Mouse (Mus musculus) midbrain, embryonic 13.5 days (tissue): ENCODE measurements at regions not wholly inside any gene's neighbourhood (a gene's known extent, or its start where the extent isn't known, plus 50 kb on each side); places are given as distances from the start of the nearest gene placed in this dataset.

ENCODE experiments used
- ATAC-seq: fragments of 200-750 bp; cut with Nextera tagmentation; 2 replicates; pipeline ENCODE4 v1.8.0; 2017; ENCODE audit warnings: mild to moderate bottlenecking, moderate TSS enrichment, moderate library complexity
- H3K27ac ChIP-seq: fragments of 300-500 bp; sonication (generic); 2 replicates; pipeline ENCODE4 v1.5.1; 2015; ENCODE audit warnings: inconsistent platforms, mild to moderate bottlenecking, moderate library complexity
- H3K27me3 ChIP-seq: fragments of 300-500 bp; sonication (generic); 2 replicates; pipeline ENCODE4 v1.6.1; 2015; ENCODE audit warnings: mild to moderate bottlenecking, inconsistent platforms
- H3K36me3 ChIP-seq: fragments of 300-500 bp; sonication (generic); 2 replicates; pipeline ENCODE4 v1.6.1; 2015; ENCODE audit warnings: mild to moderate bottlenecking, inconsistent platforms
- H3K4me1 ChIP-seq: fragments of 300-500 bp; sonication (generic); replicated peaks from 2 replicates; pipeline ENCODE4 v1.6.1; 2015; ENCODE audit warnings: inconsistent platforms
- H3K4me2 ChIP-seq: fragments of 300-500 bp; sonication (generic); replicated peaks from 2 replicates; pipeline ENCODE4 v1.6.1; 2015; ENCODE audit warnings: moderate library complexity, mild to moderate bottlenecking, inconsistent platforms
- H3K4me3 ChIP-seq: fragments of 300-500 bp; sonication (generic); replicated peaks from 2 replicates; pipeline ENCODE4 v1.5.1; 2015; ENCODE audit warnings: mild to moderate bottlenecking, inconsistent platforms
- H3K9ac ChIP-seq: fragments of 300-500 bp; sonication (generic); replicated peaks from 2 replicates; pipeline ENCODE4 v1.6.1; 2015; ENCODE audit warnings: mild to moderate bottlenecking, inconsistent platforms
- H3K9me3 ChIP-seq: fragments of 300-500 bp; sonication (generic); 2 replicates; pipeline ENCODE4 v1.6.1; 2016; ENCODE audit warnings: mild to moderate bottlenecking, inconsistent platforms
- WGBS: fragments of 180-500 bp; shearing (Covaris S2); methylation state at CpG from one replicate; pipeline ENCODE4 v1.1.7; 2015; 5-methylcytosine and 5-hydroxymethylcytosine counted together

GRCm38 (mm10) chr10:111865286-111865830 lies 107.1 kb upstream of the Krr1 start:
- Histone ChIP-seq H3K27me3 (no peaks in the 10 kb centered on the region), H3K4me2 (no peak overlapping the region), H3K36me3 (no peaks in the 10 kb centered on the region), H3K4me3 (no peak overlapping the region), H3K9me3 (no peaks in the 10 kb centered on the region), H3K4me1 (peaks cover 10% of the 10 kb centered on the region), H3K27ac (no peak overlapping the region), H3K9ac (no peak overlapping the region)
- WGBS, result 79% methylated on average over 8 of the region's 8 CpGs
- ATAC-seq, result no peak

GRCm38 (mm10) chr10:111867102-111867501 lies 105.4 kb upstream of the Krr1 start:
- Histone ChIP-seq H3K4me3 (no peak overlapping the region), H3K9ac (no peak overlapping the region), H3K4me1 (peaks cover 10% of the 10 kb centered on the region), H3K27me3 (no peaks in the 10 kb centered on the region), H3K36me3 (no peaks in the 10 kb centered on the region), H3K27ac (peak overlapping the region; percentile 27; the same call in 1 of the 2 replicates), H3K9me3 (no peaks in the 10 kb centered on the region), H3K4me2 (peak overlapping the region; percentile 4; the same call in 1 of the 2 replicates)
- WGBS, result 8% methylated on average over 6 of the region's 6 CpGs
- peak; percentile 80 for ATAC-seq

- no peaks in the 10 kb centered on the region for H3K27me3 ChIP-seq
- H3K4me3 ChIP-seq, result no peak overlapping the region
- no peaks in the 10 kb centered on the region for H3K9me3 ChIP-seq
- H3K4me2 ChIP-seq, result peak overlapping the region; percentile 4; the same call in 1 of the 2 replicates
- ATAC-seq, result peak; percentile 76
- H3K4me1 ChIP-seq, result peaks cover 10% of the 10 kb centered on the region
- WGBS, result 0% methylated on average over 6 of the region's 6 CpGs
- no peaks in the 10 kb centered on the region for H3K36me3 ChIP-seq
- peak overlapping the region; percentile 27 for H3K27ac ChIP-seq
- no peak overlapping the region for H3K9ac ChIP-seq
Observed at GRCm38 (mm10) chr10:111867538-111867937, 104.9 kb upstream of the Krr1 start.

GRCm38 (mm10) chr10:111880354-111880753 lies 92.1 kb upstream of the Krr1 start:
- Histone ChIP-seq H3K9ac (no peak overlapping the region), H3K36me3 (no peaks in the 10 kb centered on the region), H3K9me3 (no peaks in the 10 kb centered on the region), H3K27me3 (no peaks in the 10 kb centered on the region), H3K27ac (no peak overlapping the region), H3K4me3 (no peak overlapping the region), H3K4me2 (no peak overlapping the region), H3K4me1 (peaks cover 16% of the 10 kb centered on the region)
- no peak for ATAC-seq
- WGBS, result 57% methylated on average over 3 of the region's 3 CpGs

GRCm38 (mm10) chr10:111881339-111882211 lies 90.9 kb upstream of the Krr1 start:
- peak; percentile 81 for ATAC-seq
- WGBS, result 27% methylated on average over 24 of the region's 24 CpGs
- Histone ChIP-seq H3K4me1 (peaks cover 16% of the 10 kb centered on the region), H3K9me3 (no peaks in the 10 kb centered on the region), H3K4me2 (peak overlapping the region; percentile 45), H3K27me3 (no peaks in the 10 kb centered on the region), H3K27ac (no peak overlapping the region; the same call in 1 of the 2 replicates), H3K9ac (no peak overlapping the region), H3K4me3 (peak overlapping the region; percentile 7), H3K36me3 (no peaks in the 10 kb centered on the region)

GRCm38 (mm10) chr10:111882521-111882920 lies 89.9 kb upstream of the Krr1 start:
- no peaks in the 10 kb centered on the region for H3K27me3 ChIP-seq
- no peak for ATAC-seq
- H3K36me3 ChIP-seq, result no peaks in the 10 kb centered on the region
- H3K9me3 ChIP-seq, result no peaks in the 10 kb centered on the region
- H3K4me1 ChIP-seq, result peaks cover 16% of the 10 kb centered on the region
- no peak overlapping the region for H3K4me2 ChIP-seq
- no peak overlapping the region for H3K9ac ChIP-seq
- no peak overlapping the region for H3K4me3 ChIP-seq
- H3K27ac ChIP-seq, result no peak overlapping the region
- WGBS, result 89% methylated on average over 6 of the region's 6 CpGs

GRCm38 (mm10) chr10:111884701-111885100 lies 87.8 kb upstream of the Krr1 start:
- Histone ChIP-seq H3K36me3 (no peaks in the 10 kb centered on the region), H3K4me1 (peaks cover 18% of the 10 kb centered on the region), H3K9me3 (no peaks in the 10 kb centered on the region), H3K9ac (no peak overlapping the region), H3K4me3 (no peak overlapping the region), H3K27ac (no peak overlapping the region), H3K4me2 (no peak overlapping the region), H3K27me3 (no peaks in the 10 kb centered on the region)
- no peak for ATAC-seq
- 80% methylated on average over 4 of the region's 4 CpGs for WGBS

GRCm38 (mm10) chr10:111889111-111889510 lies 83.4 kb upstream of the Krr1 start:
- no peak for ATAC-seq
- 95% methylated on average over 5 of the region's 5 CpGs for WGBS
- no peaks in the 10 kb centered on the region for H3K27me3 ChIP-seq

GRCm38 (mm10) chr10:111893489-111893888 lies 79.0 kb upstream of the Krr1 start:
- no peaks in the 10 kb centered on the region for H3K36me3 ChIP-seq
- H3K9ac ChIP-seq, result no peak overlapping the region
- no peaks in the 10 kb centered on the region for H3K9me3 ChIP-seq
- no peak overlapping the region for H3K4me2 ChIP-seq
- ATAC-seq, result no peak
- no peak overlapping the region for H3K4me3 ChIP-seq
- WGBS, result 89% methylated on average over 5 of the region's 5 CpGs
- no peaks in the 10 kb centered on the region for H3K4me1 ChIP-seq
- H3K27ac ChIP-seq, result no peak overlapping the region
- H3K27me3 ChIP-seq, result no peaks in the 10 kb centered on the region

More at GRCm38 (mm10) chr10:111889111-111889510, 83.4 kb upstream of the Krr1 start:
- Histone ChIP-seq H3K9me3 (no peaks in the 10 kb centered on the region), H3K9ac (no peak overlapping the region), H3K4me3 (no peak overlapping the region), H3K4me2 (no peak overlapping the region), H3K4me1 (0 out of 2 replicates have a peak, but pooled peaks cover 2% of the 10 kb centered on the region), H3K36me3 (no peaks in the 10 kb centered on the region), H3K27ac (no peak overlapping the region)

GRCm38 (mm10) chr10:111893941-111894340 lies 78.5 kb upstream of the Krr1 start:
- Histone ChIP-seq H3K9me3 (no peaks in the 10 kb centered on the region), H3K27me3 (no peaks in the 10 kb centered on the region), H3K4me2 (no peak overlapping the region), H3K4me1 (no peaks in the 10 kb centered on the region), H3K9ac (no peak overlapping the region), H3K4me3 (no peak overlapping the region), H3K27ac (no peak overlapping the region), H3K36me3 (no peaks in the 10 kb centered on the region)
- no peak for ATAC-seq
- 87% methylated on average over 8 of the region's 8 CpGs for WGBS

- no peak overlapping the region for H3K4me2 ChIP-seq
- H3K36me3 ChIP-seq, result no peaks in the 10 kb centered on the region
- no peak overlapping the region for H3K9ac ChIP-seq
- WGBS, result 70% methylated on average over 3 of the region's 3 CpGs
- no peaks in the 10 kb centered on the region for H3K27me3 ChIP-seq
- H3K4me3 ChIP-seq, result no peak overlapping the region
- no peaks in the 10 kb centered on the region for H3K9me3 ChIP-seq
- no peak for ATAC-seq
- no peak overlapping the region for H3K27ac ChIP-seq
- H3K4me1 ChIP-seq, result peaks cover 14% of the 10 kb centered on the region
Observed at GRCm38 (mm10) chr10:111897361-111897760, 75.1 kb upstream of the Krr1 start.
